Mouse (Mus musculus) neural tube, embryonic 14.5 days (tissue): Measurements from ENCODE around the gene Polr3g. TPM values are rescaled to one million over a fixed set of nuclear protein-coding genes. Genes with fewer than 3 reads are reported as not detected.
"Not testable (repeated sequence)": the region's sequence is repeated elsewhere in the genome, so short reads cannot be mapped to it uniquely, and the experiment has no call there.

Source experiments
- ATAC-seq: fragments of 200-750 bp; cut with Nextera tagmentation; 2 replicates; pipeline ENCODE4 v1.8.0; 2017; ENCODE audit warnings: low read depth, mild to moderate bottlenecking, moderate TSS enrichment, moderate library complexity
- H3K27ac ChIP-seq: fragments of 300-500 bp; sonication (generic); 2 replicates; pipeline ENCODE4 v1.5.1; 2014; ENCODE audit warnings: low read depth, mild to moderate bottlenecking, control low read depth, low read length, moderate library complexity, mixed read lengths
- H3K27me3 ChIP-seq: fragments of 300-500 bp; sonication (generic); 2 replicates; pipeline ENCODE4 v1.6.1; 2014; ENCODE audit warnings: low read length; ENCODE audit not compliant: control insufficient read depth, insufficient read depth
- H3K36me3 ChIP-seq: fragments of 300-500 bp; sonication (generic); 2 replicates; pipeline ENCODE4 v1.6.1; 2014; ENCODE audit warnings: low read length, mixed read lengths; ENCODE audit not compliant: control insufficient read depth, insufficient read depth
- H3K4me1 ChIP-seq: fragments of 300-500 bp; sonication (generic); 2 replicates; pipeline ENCODE4 v1.6.1; 2014; ENCODE audit warnings: low read length; ENCODE audit not compliant: control insufficient read depth, insufficient read depth
- H3K4me2 ChIP-seq: fragments of 300-500 bp; sonication (generic); 2 replicates; pipeline ENCODE4 v1.6.1; 2014; ENCODE audit warnings: mild to moderate bottlenecking, low read depth, low read length, control low read depth
- H3K4me3 ChIP-seq: fragments of 300-500 bp; sonication (generic); 2 replicates; pipeline ENCODE4 v1.5.1; 2014; ENCODE audit warnings: low read depth, low read length, control low read depth, mixed read lengths
- H3K9ac ChIP-seq: fragments of 300-500 bp; sonication (generic); replicated peaks from 2 replicates; pipeline ENCODE4 v1.6.1; 2014; ENCODE audit warnings: low read depth, mild to moderate bottlenecking, control low read depth, low read length, mixed read lengths
- H3K9me3 ChIP-seq: fragments of 300-500 bp; sonication (generic); 2 replicates; pipeline ENCODE4 v1.6.1; 2016; ENCODE audit warnings: low read length; ENCODE audit not compliant: control insufficient read depth
- WGBS: fragments of 180-500 bp; shearing (Covaris S2); extraction: QIAGEN DNeasy Blood & Tissue Kit; methylation state at CpG from one replicate; pipeline ENCODE4 v1.1.7; 2014; 5-methylcytosine and 5-hydroxymethylcytosine counted together
- polyA plus RNA-seq: library from polyadenylated mRNA; unstranded; fragments of >200 nt; fragmentation: Nextera tagmentation; extraction: Ambion mirVana; gene quantifications from 2 replicates; pipeline ENCODE4 v1.2.1, GENCODE M21; 2014

Polr3g gene
- polyA plus RNA-seq, 1 experiment from 2014 or later, result 3.3 TPM

DNA sequence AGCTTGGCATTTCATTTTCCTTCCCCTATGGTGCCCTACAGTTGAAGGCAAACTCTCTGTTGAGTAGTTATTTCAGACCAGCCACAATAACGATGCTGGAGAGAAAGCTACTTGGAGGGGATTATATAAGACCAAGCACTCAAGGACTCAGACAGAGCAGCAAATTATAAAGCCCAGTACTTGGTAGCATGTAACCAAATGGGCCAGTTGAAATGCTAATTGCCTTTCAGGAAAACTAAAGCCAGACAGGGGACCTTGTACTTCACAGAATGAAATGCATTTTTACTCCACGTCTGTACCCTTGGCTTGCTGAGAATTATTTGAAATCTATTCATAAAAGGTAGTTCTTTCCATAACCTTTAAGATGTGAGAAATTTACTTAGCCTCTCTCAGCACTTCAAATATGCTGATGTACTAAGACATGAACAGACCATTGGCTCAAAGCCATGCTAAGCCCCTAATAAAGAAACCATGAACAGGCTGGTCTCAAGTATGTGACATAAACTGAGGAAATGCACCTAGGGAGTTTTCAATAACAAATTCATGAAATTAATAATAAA, 82.1 kb downstream of the Polr3g start:
- H3K4me2 ChIP-seq, result no peak overlapping the region
- no peaks in the 10 kb centered on the region for H3K36me3 ChIP-seq
- H3K9ac ChIP-seq, result no peak overlapping the region
- no peak overlapping the region for H3K27ac ChIP-seq
- ATAC-seq, result no peak
- H3K4me1 ChIP-seq, result no peaks in the 10 kb centered on the region
- no peak overlapping the region for H3K4me3 ChIP-seq
- H3K27me3 ChIP-seq, result no peaks in the 10 kb centered on the region
- WGBS, result 24% methylated on average over 2 of the region's 2 CpGs
- no peaks in the 10 kb centered on the region for H3K9me3 ChIP-seq

- not testable (repeated sequence) for H3K36me3 ChIP-seq, H3K4me3 ChIP-seq, H3K9ac ChIP-seq, H3K4me2 ChIP-seq, H3K27me3 ChIP-seq, H3K4me1 ChIP-seq, H3K9me3 ChIP-seq, ATAC-seq, H3K27ac ChIP-seq
- 61% methylated on average over 1 of the region's 1 CpGs for WGBS
Measured at GRCm38 (mm10) chr13:81627861-81628260, 83.0 kb downstream of the Polr3g start.

Other genes with a start within 250 kb of the Polr3g start
- 10.3 and 13.5 TPM in 2 replicates for gene Adgrv1, start 77.9 kb downstream of the Polr3g start, polyA plus RNA-seq
- gene Lysmd3, start 53.4 kb downstream of the Polr3g start, polyA plus RNA-seq, result 23.5 and 26.6 TPM in 2 replicates
- gene Mblac2, start 328 bp upstream of the Polr3g start, polyA plus RNA-seq, result 49.9 and 58.0 TPM in 2 replicates
- 277 and 283 TPM in 2 replicates for gene Cetn3, start 72.1 kb upstream of the Polr3g start, polyA plus RNA-seq